Mouse (Mus musculus) CH12.LX (cell line): Measurements from ENCODE around the gene Akap2. TPM values are rescaled to one million over a fixed set of nuclear protein-coding genes. Genes with fewer than 3 reads are reported as not detected.

Experiments used
- DNase-seq: peaks from one replicate; pipeline ENCODE4 v3.0.0-alpha.2; 2013; ENCODE audit errors: extremely low read depth
- H3K27ac ChIP-seq: 2 replicates; pipeline ENCODE4 v1.5.1; 2012; ENCODE audit warnings: low read depth, mild to moderate bottlenecking, control low read depth, moderate library complexity; ENCODE audit not compliant: insufficient read depth
- H3K27me3 ChIP-seq: replicated peaks from 2 replicates; pipeline ENCODE3; 2012; ENCODE audit warnings: inconsistent platforms
- H3K36me3 ChIP-seq, 2 experiments: replicated peaks in 1 of 2; 2 replicates each; pipeline versions ENCODE3 to v1.6.1; 2012; ENCODE audit warnings: inconsistent platforms in 1 of 2, low read length in 1 of 2, mild to moderate bottlenecking in 1 of 2, mixed read lengths in 1 of 2, moderate library complexity in 1 of 2; ENCODE audit not compliant: control insufficient read depth in 1 of 2, insufficient read depth in 1 of 2
- H3K4me1 ChIP-seq, 2 experiments: 2 replicates each; pipeline ENCODE4 v1.6.1; 2012; ENCODE audit warnings: inconsistent platforms in 1 of 2, moderate library complexity in 1 of 2; ENCODE audit not compliant: insufficient read depth in 2 of 2, control insufficient read depth in 1 of 2
- H3K4me2 ChIP-seq: 2 replicates; pipeline ENCODE4 v1.6.1; 2012; ENCODE audit warnings: low read depth, mild to moderate bottlenecking, control low read depth; ENCODE audit not compliant: poor library complexity, insufficient read depth, severe bottlenecking
- H3K4me3 ChIP-seq, 3 experiments: fragments of 150-350 bp in 1 of 3; sonication (generic) in 1 of 3; replicated peaks in 1 of 3; 2 replicates each; pipeline versions ENCODE3 to v1.5.1; 2011 to 2012; ENCODE audit warnings: low read depth in 2 of 3, low read length in 2 of 3, mild to moderate bottlenecking in 2 of 3, moderate library complexity in 2 of 3, control low read depth in 1 of 3, improper control_type of control experiment in 1 of 3, inconsistent platforms in 1 of 3, mixed read lengths in 1 of 3; ENCODE audit not compliant: poor library complexity in 1 of 3
- H3K79me2 ChIP-seq: replicated peaks from 2 replicates; pipeline ENCODE4 v1.6.1; 2012; ENCODE audit warnings: mild to moderate bottlenecking, moderate library complexity; ENCODE audit not compliant: control insufficient read depth, poor library complexity, insufficient read depth, severe bottlenecking; ENCODE audit errors: extremely low read depth
- H3K9ac ChIP-seq: 2 replicates; pipeline ENCODE4 v1.6.1; 2012; ENCODE audit warnings: low read depth, mild to moderate bottlenecking, control low read depth, moderate library complexity; ENCODE audit not compliant: insufficient read depth
- H3K9me3 ChIP-seq: replicated peaks from 2 replicates; pipeline ENCODE3; 2012; ENCODE audit warnings: low read length, inconsistent platforms, mixed read lengths
- BHLHE40 ChIP-seq: IDR thresholded peaks from 2 replicates; pipeline ENCODE4 v1.6.1; 2011; ENCODE audit warnings: mild to moderate bottlenecking, low read depth, low read length, improper control_type of control experiment
- CTCF ChIP-seq, 2 experiments: IDR thresholded peaks in 1 of 2; conservative IDR thresholded peaks in 1 of 2; 2 replicates each; pipeline ENCODE4 v1.5.1; 2011 to 2012; ENCODE audit warnings: low read depth in 2 of 2, low read length in 2 of 2, improper control_type of control experiment in 1 of 2, inconsistent platforms in 1 of 2, mild to moderate bottlenecking in 1 of 2, moderate library complexity in 1 of 2
- E2F4 ChIP-seq: IDR thresholded peaks from 2 replicates; pipeline ENCODE4 v1.6.1; 2011; ENCODE audit warnings: low read depth, low read length, improper control_type of control experiment; ENCODE audit not compliant: insufficient replicate concordance
- ELF1 ChIP-seq: IDR thresholded peaks from 2 replicates; pipeline ENCODE4 v1.6.1; 2014; ENCODE audit warnings: low read depth, mild to moderate bottlenecking, inconsistent platforms, low read length, improper control_type of control experiment
- ETS1 ChIP-seq: conservative IDR thresholded peaks from 2 replicates; pipeline ENCODE4 v1.6.1; 2012; ENCODE audit warnings: low read depth, mild to moderate bottlenecking, inconsistent platforms, low read length, improper control_type of control experiment, moderate library complexity
- JUND ChIP-seq: conservative IDR thresholded peaks from 2 replicates; pipeline ENCODE4 v1.6.1; 2011; ENCODE audit warnings: low read depth, low read length, improper control_type of control experiment
- MAFK ChIP-seq: IDR thresholded peaks from 2 replicates; pipeline ENCODE4 v1.6.1; 2011; ENCODE audit warnings: low read length, improper control_type of control experiment; ENCODE audit not compliant: insufficient replicate concordance
- MAZ ChIP-seq: IDR thresholded peaks from 2 replicates; pipeline ENCODE4 v1.6.1; 2012; ENCODE audit warnings: low read depth, mild to moderate bottlenecking, inconsistent platforms, low read length, improper control_type of control experiment, moderate library complexity
- MEF2A ChIP-seq: IDR thresholded peaks from 2 replicates; pipeline ENCODE4 v1.6.1; 2014; ENCODE audit warnings: low read depth, mild to moderate bottlenecking, inconsistent platforms, low read length, improper control_type of control experiment, borderline replicate concordance
- NRF1 ChIP-seq: IDR thresholded peaks from 2 replicates; pipeline ENCODE4 v1.6.1; 2014; ENCODE audit warnings: low read depth, mild to moderate bottlenecking, inconsistent platforms, low read length, improper control_type of control experiment, moderate library complexity
- POLR2A ChIP-seq: IDR thresholded peaks from 2 replicates; pipeline ENCODE4 v1.6.1; 2011; ENCODE audit warnings: low read depth, mild to moderate bottlenecking, improper control_type of control experiment, low read length
- RAD21 ChIP-seq: IDR thresholded peaks from 2 replicates; pipeline ENCODE4 v1.6.1; 2011; ENCODE audit warnings: low read depth, mild to moderate bottlenecking, low read length, improper control_type of control experiment, moderate library complexity
- RCOR1 ChIP-seq: conservative IDR thresholded peaks from 2 replicates; pipeline ENCODE4 v1.6.1; 2012; ENCODE audit warnings: low read depth, mild to moderate bottlenecking, inconsistent platforms, low read length, improper control_type of control experiment
- SMC3 ChIP-seq: IDR thresholded peaks from 2 replicates; pipeline ENCODE4 v1.6.1; 2011; ENCODE audit warnings: low read depth, low read length, improper control_type of control experiment
- TCF12 ChIP-seq: IDR thresholded peaks from 2 replicates; pipeline ENCODE4 v1.6.1; 2014; ENCODE audit warnings: low read depth, mild to moderate bottlenecking, inconsistent platforms, low read length, improper control_type of control experiment
- UBTF ChIP-seq: IDR thresholded peaks from 2 replicates; pipeline ENCODE4 v1.6.1; 2012; ENCODE audit warnings: low read depth, mild to moderate bottlenecking, inconsistent platforms, low read length, improper control_type of control experiment, moderate library complexity
- USF1 ChIP-seq: IDR thresholded peaks from 2 replicates; pipeline ENCODE4 v1.6.1; 2014; ENCODE audit warnings: low read depth, mild to moderate bottlenecking, inconsistent platforms, low read length, improper control_type of control experiment
- ZC3H11A ChIP-seq: IDR thresholded peaks from 2 replicates; pipeline ENCODE4 v1.6.1; 2012; ENCODE audit warnings: low read depth, mild to moderate bottlenecking, inconsistent platforms, low read length, improper control_type of control experiment
- ZKSCAN1 ChIP-seq: IDR thresholded peaks from 2 replicates; pipeline ENCODE4 v1.6.1; 2012; ENCODE audit warnings: low read depth, inconsistent platforms, low read length, improper control_type of control experiment, borderline replicate concordance
- ZMIZ1 ChIP-seq: IDR thresholded peaks from 2 replicates; pipeline ENCODE4 v1.6.1; 2012; ENCODE audit warnings: low read depth, mild to moderate bottlenecking, inconsistent platforms, low read length, improper control_type of control experiment
- ZNF384 ChIP-seq: IDR thresholded peaks from 2 replicates; pipeline ENCODE4 v1.6.1; 2012; ENCODE audit warnings: low read depth, low read length, improper control_type of control experiment, inconsistent platforms
- dilution Hi-C: fragments of 300-500 bp; cut with MboI; formaldehyde crosslinking; loops from 2 replicates; pipeline ENCODE4 v1.14.3; 2020; ENCODE audit warnings: low sequenced_read_pairs; ENCODE audit not compliant: extremely low pct_unique_long_range_greater_than_20kb, extremely low pct_ligation_motif_present
- in situ Hi-C: fragments of 300-500 bp; cut with MboI; formaldehyde crosslinking; loops from 3 replicates; pipeline ENCODE4 v1.14.3; 2019; ENCODE audit warnings: low sequenced_read_pairs, low pct_ligation_motif_present, low pct_unique_long_range_greater_than_20kb, mixed read lengths
- polyA plus RNA-seq: library from polyadenylated mRNA; unstranded; fragments of >175 nt; gene quantifications from 2 replicates; pipeline ENCODE4 v1.2.1, GENCODE M21; 2012; ENCODE audit warnings: low read depth; ENCODE audit not compliant: insufficient read length
- total RNA-seq, 2 experiments: library from RNA; depleted of rRNA; stranded (reverse); fragments of 300-350 nt in 1 of 2; fragments of >200 nt in 1 of 2; gene quantifications; 2 replicates each; pipeline ENCODE4 v1.2.3; 2012 to 2014

Gene Akap2
- total and polyA plus RNA-seq, 3 experiments = 0.25 TPM; not detected in 2

GRCm38 (mm10) chr4:57772851-57773510 is 55.5 kb downstream of the Akap2 start:
- Histone ChIP-seq H3K9ac (no peak overlapping the region), H3K4me3 (no peak overlapping the region), H3K4me2 (no peak overlapping the region), H3K9me3 (no peaks in the 10 kb centered on the region), H3K27me3 (no peaks in the 10 kb centered on the region), H3K4me1 (peaks cover 6 to 13% of the 10 kb centered on the region in 2 experiments; a peak in 3 of 4 replicates), H3K27ac (no peak overlapping the region), H3K79me2 (no peaks in the 10 kb centered on the region), H3K36me3 (no peaks in the 10 kb centered on the region)
- in situ Hi-C loops (no loop called here), dilution Hi-C loops (no loop called here)
- DNase-seq = peak; percentile 31
- TF ChIP-seq NRF1 (no peak), POLR2A (no peak), UBTF (no peak), ZKSCAN1 (no peak), MAFK (no peak), SMC3 (no peak), ZNF384 (no peak), RAD21 (no peak), E2F4 (no peak), ETS1 (no peak), MEF2A (no peak), CTCF (conservative IDR thresholded peaks at IDR 0.05 in 1 of 2, IDR thresholded peaks at IDR 0.05 in 1 of 2; ENCODE audit: low read depth in 2 of 2, low read length in 2 of 2) (no peak)

DNA sequence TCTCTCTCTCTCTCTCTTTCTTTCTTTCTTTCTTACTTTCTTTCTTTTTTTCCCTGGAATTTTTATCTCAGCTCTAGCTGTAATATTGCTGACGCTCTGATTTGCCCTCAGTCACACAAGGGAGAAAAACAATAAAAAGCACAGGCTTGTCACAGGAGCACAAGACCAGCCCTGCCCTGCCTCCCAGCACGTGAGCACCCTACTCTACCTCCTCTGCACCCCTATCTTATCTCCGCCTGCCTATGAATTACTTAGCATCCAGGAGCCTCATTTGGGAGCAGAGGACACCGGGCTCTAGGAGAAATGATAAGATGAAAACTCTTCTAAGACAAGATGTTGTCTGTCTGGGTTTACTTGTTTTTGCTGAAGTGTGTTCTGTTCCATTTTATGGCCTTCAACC is 57.1 kb downstream of the Akap2 start:
- in situ Hi-C loops = no loop called here
- no peaks in the 10 kb centered on the region for H3K9me3 ChIP-seq
- H3K4me2 ChIP-seq = no peak overlapping the region
- dilution Hi-C loops = no loop called here
- no peaks in the 10 kb centered on the region for H3K36me3 ChIP-seq
- no peak for DNase-seq
- no peaks in the 10 kb centered on the region for H3K27me3 ChIP-seq
- H3K27ac ChIP-seq = no peak overlapping the region
- no peak overlapping the region for H3K4me3 ChIP-seq
- TF ChIP-seq ELF1 (no peak), RCOR1 (no peak), BHLHE40 (no peak), MAZ (no peak), ZC3H11A (no peak), NRF1 (no peak), JUND (no peak), E2F4 (no peak), TCF12 (no peak), USF1 (no peak), ZKSCAN1 (no peak), ZMIZ1 (no peak), MAFK (no peak)
- TF ChIP-seq, all 38 proteins: peak for 0
- H3K79me2 ChIP-seq = no peaks in the 10 kb centered on the region
- H3K9ac ChIP-seq = no peak overlapping the region
- H3K4me1 ChIP-seq = peaks cover 6 to 13% of the 10 kb centered on the region in 2 experiments; a peak in 3 of 4 replicates
